In genomic region chr2:158130391-158130986, GRCm38 (mm10) we compare ENCODE assay signal across 7 mouse cellular contexts. TPM values are rescaled to one million over a fixed set of nuclear protein-coding genes. Genes with fewer than 3 reads are reported as not detected.
A peak's percentile ranks its signal among the peaks of the same experiment; 100 is the strongest.
DNase-seq lines count a peak whose midpoint lies in the region; ATAC-seq and TF ChIP-seq lines count a peak whose summit lies in the region.

No protein-coding gene starts in this region.

- no peaks in the 10 kb centered on the region for H3K9me3 ChIP-seq in heart, embryonic 16.5 days (replicated peaks; ENCODE audit: control insufficient read depth, low read length)
- no peaks in the 10 kb centered on the region; the same call in 1 of the 2 replicates for H3K9me3 ChIP-seq in limb, embryonic 11.5 days (ENCODE audit: control insufficient read depth, low read length)

- no peak for DNase-seq in testis, postnatal 14 days (ENCODE audit: low spot score)
- DNase-seq in embryo, embryonic 10.5 days (ENCODE audit: low spot score) = peak; percentile 85
- DNase-seq in limb, embryonic 11.5 days (ENCODE audit: low spot score) = peak; percentile 78
- DNase-seq in spleen, adult 18-20 months = no peak

- H3K36me3 ChIP-seq in testis, adult 2 months (ENCODE audit: control insufficient read depth, insufficient read depth, low read length) = no peaks in the 10 kb centered on the region
- peaks cover 62% of the 10 kb centered on the region for H3K36me3 ChIP-seq in heart, embryonic 16.5 days (ENCODE audit: control insufficient read depth, insufficient read depth)
- no peaks in the 10 kb centered on the region for H3K36me3 ChIP-seq in limb, embryonic 11.5 days (ENCODE audit: control insufficient read depth, insufficient read depth, low read length)
- peaks cover 80% of the 10 kb centered on the region for H3K36me3 ChIP-seq in small intestine, adult 2 months (ENCODE audit: control insufficient read depth, insufficient read depth, low read length)

- no peak overlapping the region for H3K4me3 ChIP-seq in testis, adult 2 months (ENCODE audit: control insufficient read depth, low read depth, low read length)
- no peak overlapping the region for H3K4me3 ChIP-seq in heart, embryonic 16.5 days (ENCODE audit: low read length)
- no peak overlapping the region for H3K4me3 ChIP-seq in limb, embryonic 11.5 days (ENCODE audit: low read depth, low read length)
- H3K4me3 ChIP-seq in small intestine, adult 2 months (ENCODE audit: low read depth, low read length) = no peak overlapping the region

- no peak overlapping the region for H3K4me2 ChIP-seq in heart, embryonic 16.5 days (ENCODE audit: low read depth, low read length)
- H3K4me2 ChIP-seq in limb, embryonic 11.5 days (ENCODE audit: low read depth, severe bottlenecking) = no peak overlapping the region

- H3K27me3 ChIP-seq in testis, adult 2 months (ENCODE audit: control insufficient read depth, insufficient read depth, low read length) = no peaks in the 10 kb centered on the region
- no peaks in the 10 kb centered on the region for H3K27me3 ChIP-seq in heart, embryonic 16.5 days (ENCODE audit: control insufficient read depth, insufficient read depth, low read length)
- H3K27me3 ChIP-seq in limb, embryonic 11.5 days (ENCODE audit: control insufficient read depth, insufficient read depth, low read length) = no peaks in the 10 kb centered on the region
- no peaks in the 10 kb centered on the region for H3K27me3 ChIP-seq in small intestine, adult 2 months (ENCODE audit: control insufficient read depth, insufficient read depth, low read length)

- no peak for TF ChIP-seq POLR2A in testis, adult 2 months (IDR thresholded peaks at IDR 0.05; ENCODE audit: control insufficient read depth, low read depth, low read length)
- no peak for TF ChIP-seq POLR2A in small intestine, adult 2 months (IDR thresholded peaks at IDR 0.05; ENCODE audit: low read depth, low read length)

- 36% methylated on average over 5 of the region's 5 CpGs for WGBS in heart, embryonic 16.5 days
- 48% methylated on average over 5 of the region's 5 CpGs for WGBS in limb, embryonic 11.5 days
- 22% methylated on average over 5 of the region's 5 CpGs for WGBS in small intestine, adult 2 months

- peak overlapping the region; percentile 51; the same call in 1 of the 2 replicates for H3K9ac ChIP-seq in heart, embryonic 16.5 days (ENCODE audit: low read length)
- no peak overlapping the region for H3K9ac ChIP-seq in limb, embryonic 11.5 days (ENCODE audit: low read length)

- no peak for TF ChIP-seq CTCF in testis, adult 2 months (IDR thresholded peaks at IDR 0.05; ENCODE audit: control insufficient read depth, insufficient read depth, insufficient replicate concordance, low read depth, low read length)
- TF ChIP-seq CTCF in small intestine, adult 2 months (IDR thresholded peaks at IDR 0.05; ENCODE audit: extremely low read depth, insufficient read length, insufficient replicate concordance, low read depth, low read length) = no peak

- H3K27ac ChIP-seq in testis, adult 2 months (ENCODE audit: control insufficient read depth, insufficient read depth, low read depth, low read length) = peak overlapping the region; percentile 40; the same call in 1 of the 2 replicates
- H3K27ac ChIP-seq in heart, embryonic 16.5 days (ENCODE audit: low read length) = peak overlapping the region; percentile 79
- 0 out of 2 replicates have a peak overlapping the region, but pooled peaks have one; percentile 23 for H3K27ac ChIP-seq in limb, embryonic 11.5 days (replicated peaks; ENCODE audit: low read depth, low read length)
- H3K27ac ChIP-seq in small intestine, adult 2 months (ENCODE audit: insufficient read depth, low read depth, low read length) = peak overlapping the region; percentile 69

- 0 out of 2 replicates have a peak, but pooled peaks have one; percentile 10 for ATAC-seq in heart, embryonic 16.5 days (replicated peaks; ENCODE audit: extremely low read depth, insufficient read depth, low FRiP score)
- no peak for ATAC-seq in limb, embryonic 11.5 days (ENCODE audit: insufficient number of reproducible peaks, low FRiP score, low TSS enrichment, low read depth)

- H3K4me1 ChIP-seq in testis, adult 2 months (ENCODE audit: control insufficient read depth, insufficient read depth, low read length) = peaks cover 6% of the 10 kb centered on the region
- H3K4me1 ChIP-seq in heart, embryonic 16.5 days (ENCODE audit: control insufficient read depth, insufficient read depth, low read length) = peaks cover 48% of the 10 kb centered on the region
- peaks cover 7% of the 10 kb centered on the region for H3K4me1 ChIP-seq in limb, embryonic 11.5 days (ENCODE audit: control insufficient read depth, insufficient read depth, low read length)
- H3K4me1 ChIP-seq in small intestine, adult 2 months (ENCODE audit: control insufficient read depth, insufficient read depth, insufficient read length, low read length) = peaks cover 19% of the 10 kb centered on the region

RNA-seq across cellular contexts. Expression of gene Tgm2, which starts 15.7 kb away (rescaled TPM):
- 9.5 and 10.0 TPM in 2 replicates for polyA plus RNA-seq in testis, adult 2 months (2012; rRNA removed)
- polyA plus RNA-seq in heart, embryonic 16.5 days (2015; fragmentation: Nextera tagmentation; extraction: Ambion mirVana) = 226 and 256 TPM in 2 replicates
- 1.2 and 1.7 TPM in 2 replicates for polyA plus RNA-seq in limb, embryonic 11.5 days (2014; fragmentation: Nextera tagmentation; extraction: Ambion mirVana)
- 89.6 and 93.0 TPM in 2 replicates for polyA plus RNA-seq in small intestine, adult 2 months (2012; rRNA removed)

Comparison
In these comparisons a context has a peak if more than half of its experiments do, and no peak if none do; other contexts are left out.
1. H3K27ac ChIP-seq: peak in every context shown above with its lines; median percentile 79 in heart, embryonic 16.5 days; 69 in small intestine, adult 2 months; 40 in testis, adult 2 months; 23 in limb, embryonic 11.5 days.
2. DNase-seq: peak in embryo, embryonic 10.5 days (single experiment) and limb, embryonic 11.5 days (single experiment); none in testis, postnatal 14 days (single experiment) and spleen, adult 18-20 months (0 of 2).